Mouse (Mus musculus) midbrain, embryonic 11.5 days (tissue): Measurements from ENCODE around the gene Lman2. TPM values are rescaled to one million over a fixed set of nuclear protein-coding genes. Genes with fewer than 3 reads are reported as not detected.

Experiments
- ATAC-seq: fragments of 200-750 bp; cut with Nextera tagmentation; 2 replicates; pipeline ENCODE4 v1.8.0; 2017; ENCODE audit warnings: moderate TSS enrichment, moderate library complexity; ENCODE audit not compliant: low FRiP score
- DNase-seq: peaks from one replicate; pipeline ENCODE4 v3.0.0; 2015; ENCODE audit warnings: low spot score; ENCODE audit errors: missing footprints
- H3K27ac ChIP-seq: fragments of 300-500 bp; sonication (generic); 2 replicates; pipeline ENCODE4 v1.5.1; 2014; ENCODE audit warnings: low read depth, low read length
- H3K27me3 ChIP-seq: fragments of 300-500 bp; sonication (generic); 2 replicates; pipeline ENCODE4 v1.6.1; 2014; ENCODE audit warnings: mild to moderate bottlenecking, low read length, moderate library complexity, mixed read lengths; ENCODE audit not compliant: control insufficient read depth, insufficient read depth
- H3K36me3 ChIP-seq: fragments of 300-500 bp; sonication (generic); 2 replicates; pipeline ENCODE4 v1.6.1; 2014; ENCODE audit warnings: mild to moderate bottlenecking, low read length, moderate library complexity, mixed read lengths; ENCODE audit not compliant: control insufficient read depth, insufficient read depth
- H3K4me1 ChIP-seq: fragments of 300-500 bp; sonication (generic); 2 replicates; pipeline ENCODE4 v1.6.1; 2014; ENCODE audit warnings: low read length; ENCODE audit not compliant: control insufficient read depth, insufficient read depth
- H3K4me2 ChIP-seq: fragments of 300-500 bp; sonication (generic); 2 replicates; pipeline ENCODE4 v1.6.1; 2014; ENCODE audit warnings: mild to moderate bottlenecking, moderate library complexity
- H3K4me3 ChIP-seq: fragments of 300-500 bp; sonication (generic); 2 replicates; pipeline ENCODE4 v1.5.1; 2014; ENCODE audit warnings: low read depth, low read length
- H3K9ac ChIP-seq: fragments of 300-500 bp; sonication (generic); 2 replicates; pipeline ENCODE4 v1.6.1; 2014; ENCODE audit warnings: low read length
- H3K9me3 ChIP-seq: fragments of 300-500 bp; sonication (generic); 2 replicates; pipeline ENCODE4 v1.6.1; 2016; ENCODE audit warnings: low read length; ENCODE audit not compliant: control insufficient read depth
- WGBS: fragments of 180-500 bp; shearing (Covaris S2); extraction: QIAGEN DNeasy Blood & Tissue Kit; methylation state at CpG from one replicate; pipeline ENCODE4 v1.1.7; 2014; 5-methylcytosine and 5-hydroxymethylcytosine counted together
- polyA plus RNA-seq: library from polyadenylated mRNA; unstranded; fragments of >200 nt; fragmentation: Nextera tagmentation; extraction: Ambion mirVana; gene quantifications from 2 replicates; pipeline ENCODE4 v1.2.1, GENCODE M21; 2014

Gene Lman2
- polyA plus RNA-seq, 1 experiment from 2014 or later, result 82.5 TPM

DNA sequence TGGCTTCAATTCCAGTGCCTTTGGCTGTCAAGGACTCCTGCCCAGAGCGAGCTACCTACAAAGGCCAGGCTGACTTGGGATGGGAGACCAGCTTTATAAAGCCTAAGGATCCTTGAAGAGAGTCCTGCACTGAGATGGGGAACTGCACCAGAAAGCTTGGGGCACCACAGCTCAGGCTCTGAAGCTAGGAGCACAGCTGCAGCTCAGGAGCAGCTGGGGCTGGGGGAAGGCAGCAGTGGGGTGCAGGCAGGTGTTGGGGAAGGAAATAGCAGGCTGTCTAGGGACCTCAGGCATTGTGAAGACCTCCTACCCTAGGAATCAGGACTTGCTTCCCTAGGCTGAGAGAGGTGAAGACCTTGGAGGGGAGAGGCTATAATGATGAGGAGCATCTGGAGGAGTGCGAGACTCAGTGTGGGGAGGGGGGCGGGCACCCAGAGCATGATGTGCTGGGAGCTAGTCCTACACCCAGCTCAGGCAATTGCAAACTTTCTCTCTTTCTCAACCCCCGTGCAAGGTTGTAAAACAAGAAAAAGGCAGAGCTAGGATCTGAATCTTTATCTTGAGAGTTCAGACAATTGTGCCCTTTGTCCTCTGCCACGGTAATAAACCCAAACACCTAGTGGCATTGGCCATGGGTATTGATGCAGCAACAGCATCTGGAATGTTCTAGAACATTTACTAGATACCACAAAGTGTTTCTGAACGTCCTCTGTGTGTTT, 11.8 kb upstream of the Lman2 start:
- Histone ChIP-seq H3K9ac (no peak overlapping the region), H3K4me3 (no peak overlapping the region), H3K9me3 (no peaks in the 10 kb centered on the region), H3K4me2 (no peak overlapping the region), H3K27ac (no peak overlapping the region), H3K27me3 (peaks cover 16% of the 10 kb centered on the region), H3K36me3 (no peaks in the 10 kb centered on the region), H3K4me1 (no peaks in the 10 kb centered on the region)
- ATAC-seq, result no peak
- 66% methylated on average over 6 of the region's 6 CpGs for WGBS
- no peak for DNase-seq

DNA sequence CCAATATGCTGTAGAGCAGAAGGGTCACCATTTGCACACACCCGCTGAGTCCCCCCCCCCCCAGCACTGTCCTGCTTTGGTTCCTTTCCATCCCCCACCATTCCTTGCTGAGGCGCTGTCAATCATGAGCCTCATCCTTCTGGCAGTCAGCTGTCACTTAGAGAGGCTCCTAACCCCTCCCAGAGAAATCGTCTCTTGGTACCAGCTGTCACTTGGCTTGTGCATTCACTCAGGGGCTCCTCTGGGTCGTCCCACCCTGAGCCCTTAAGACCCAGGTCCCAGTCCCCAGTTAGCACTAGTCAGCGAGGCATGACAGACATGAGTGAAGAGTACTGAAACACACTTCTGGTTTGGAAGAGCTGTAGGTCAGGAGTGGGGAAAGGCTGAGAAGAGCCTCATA, 9.2 kb upstream of the Lman2 start:
- H3K4me1 ChIP-seq, result no peaks in the 10 kb centered on the region
- no peak overlapping the region for H3K9ac ChIP-seq
- H3K27me3 ChIP-seq, result no peaks in the 10 kb centered on the region
- H3K4me3 ChIP-seq, result no peak overlapping the region
- WGBS, result 64% methylated on average over 4 of the region's 5 CpGs
- no peak overlapping the region for H3K27ac ChIP-seq
- no peaks in the 10 kb centered on the region for H3K36me3 ChIP-seq
- no peak for ATAC-seq
- no peak overlapping the region for H3K4me2 ChIP-seq
- no peaks in the 10 kb centered on the region for H3K9me3 ChIP-seq
- no peak for DNase-seq

DNA sequence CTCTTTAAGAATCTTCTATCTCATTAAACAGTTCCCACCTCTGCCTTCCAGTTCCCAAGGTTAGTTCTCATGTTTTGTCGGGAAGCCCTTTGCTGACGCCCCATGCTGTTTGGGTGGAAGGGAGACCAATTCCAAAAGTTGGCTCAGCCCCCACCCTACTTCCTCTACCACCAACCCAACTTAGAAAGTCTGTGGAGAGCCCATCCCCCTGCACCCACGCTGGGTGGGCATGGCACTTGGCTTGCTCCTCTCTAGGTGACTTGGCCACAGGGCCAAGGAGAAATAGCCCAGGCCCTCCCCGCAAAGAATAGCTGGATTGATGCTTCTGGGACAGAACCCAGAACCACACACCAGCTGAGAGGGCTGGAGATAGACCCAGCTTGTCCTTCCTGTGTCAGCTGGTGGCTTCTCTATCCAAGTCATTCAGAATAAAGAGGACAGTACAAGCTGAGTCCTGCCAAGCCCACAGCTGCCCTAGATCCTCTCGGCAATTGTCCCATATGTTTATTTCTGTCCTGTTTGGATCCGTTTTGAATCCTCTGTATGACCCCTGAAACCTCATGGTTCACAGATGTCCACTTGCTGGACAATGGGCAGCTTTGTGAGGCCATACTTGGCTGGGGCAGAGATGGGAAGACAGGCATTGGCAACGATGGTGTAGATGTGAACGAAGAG, 8.6 kb upstream of the Lman2 start:
- ATAC-seq (no peak), DNase-seq (no peak)
- no peaks in the 10 kb centered on the region for H3K9me3 ChIP-seq
- H3K36me3 ChIP-seq, result no peaks in the 10 kb centered on the region
- no peak overlapping the region for H3K4me3 ChIP-seq
- H3K4me2 ChIP-seq, result no peak overlapping the region
- H3K9ac ChIP-seq, result no peak overlapping the region
- no peaks in the 10 kb centered on the region for H3K4me1 ChIP-seq
- H3K27ac ChIP-seq, result no peak overlapping the region
- H3K27me3 ChIP-seq, result no peaks in the 10 kb centered on the region
- WGBS, result 79% methylated on average over 8 of the region's 8 CpGs

DNA sequence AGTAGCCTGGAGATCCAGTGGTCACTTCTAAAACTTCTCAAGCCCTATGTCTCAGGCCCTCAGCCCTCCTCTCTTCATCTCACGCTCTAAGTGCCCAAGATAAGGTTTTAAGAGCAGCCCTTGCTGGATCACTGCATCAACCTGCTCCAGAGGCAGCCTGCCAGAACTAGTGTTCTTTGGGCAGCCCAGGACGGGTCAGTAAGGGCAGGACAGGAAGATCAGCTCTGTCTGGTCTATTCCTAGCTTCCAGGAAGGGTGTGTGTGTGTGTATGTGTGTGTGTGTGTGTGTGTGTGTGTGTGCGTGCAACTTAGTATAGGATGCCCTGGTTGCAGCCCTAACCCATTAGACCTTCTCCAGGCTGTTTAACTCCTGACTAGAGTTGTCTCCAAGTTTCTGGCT, 7.7 kb upstream of the Lman2 start:
- Histone ChIP-seq H3K27me3 (no peaks in the 10 kb centered on the region), H3K4me1 (no peaks in the 10 kb centered on the region)
- 64% methylated on average over 3 of the region's 3 CpGs for WGBS

DNA sequence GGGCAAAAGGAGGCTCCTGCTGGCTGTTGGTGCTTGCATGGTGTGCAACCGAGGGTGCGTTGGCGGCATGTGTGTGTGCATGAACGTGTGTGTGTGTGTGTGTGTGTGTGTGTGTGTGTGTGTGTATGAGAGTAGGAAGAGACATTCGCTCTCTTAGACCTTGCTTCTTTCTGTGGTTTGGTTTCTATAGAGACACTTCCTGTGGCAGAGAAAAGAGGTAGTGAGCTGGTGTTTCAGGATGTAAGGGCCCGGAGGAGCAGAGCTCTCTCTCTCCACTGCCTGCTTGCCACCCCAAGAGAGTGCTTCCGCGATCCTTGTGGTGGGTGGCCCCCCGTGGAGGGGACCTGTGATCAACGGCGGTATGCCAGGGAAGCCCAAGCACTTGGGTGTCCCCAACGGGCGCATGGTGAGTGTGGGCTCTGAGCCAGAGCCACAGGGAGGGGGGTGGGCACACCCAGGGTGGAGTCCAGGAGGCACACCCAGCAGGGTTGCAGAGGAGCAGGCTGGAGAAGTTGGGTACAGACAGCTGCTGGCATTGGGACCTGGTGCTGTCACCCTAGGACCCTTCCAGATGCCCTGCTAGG, 7.0 kb upstream of the Lman2 start, which contains the start of gene Rgs14:
Gene Rgs14, plus strand, starts transcription at position 202 of the 584 bp plus-strand sequence.
- no peak for ATAC-seq
- H3K9me3 ChIP-seq, result no peaks in the 10 kb centered on the region
- H3K4me1 ChIP-seq, result no peaks in the 10 kb centered on the region
- no peaks in the 10 kb centered on the region for H3K27me3 ChIP-seq
- no peak within 1 kb of the TSS for H3K4me2 ChIP-seq
- no peaks in the 10 kb centered on the region for H3K36me3 ChIP-seq
- WGBS, result 71% methylated on average over 13 of the region's 13 CpGs
- H3K27ac ChIP-seq, result no peak within 1 kb of the TSS
- H3K4me3 ChIP-seq, result no peak within 1 kb of the TSS
- DNase-seq, result no peak
- H3K9ac ChIP-seq, result no peak within 1 kb of the TSS

More for the DNA sequence above, 7.7 kb upstream of the Lman2 start:
- Histone ChIP-seq H3K4me3 (no peak overlapping the region), H3K9ac (no peak overlapping the region), H3K4me2 (no peak overlapping the region), H3K9me3 (no peaks in the 10 kb centered on the region), H3K27ac (no peak overlapping the region), H3K36me3 (no peaks in the 10 kb centered on the region)
- DNase-seq, result no peak
- no peak for ATAC-seq

DNA sequence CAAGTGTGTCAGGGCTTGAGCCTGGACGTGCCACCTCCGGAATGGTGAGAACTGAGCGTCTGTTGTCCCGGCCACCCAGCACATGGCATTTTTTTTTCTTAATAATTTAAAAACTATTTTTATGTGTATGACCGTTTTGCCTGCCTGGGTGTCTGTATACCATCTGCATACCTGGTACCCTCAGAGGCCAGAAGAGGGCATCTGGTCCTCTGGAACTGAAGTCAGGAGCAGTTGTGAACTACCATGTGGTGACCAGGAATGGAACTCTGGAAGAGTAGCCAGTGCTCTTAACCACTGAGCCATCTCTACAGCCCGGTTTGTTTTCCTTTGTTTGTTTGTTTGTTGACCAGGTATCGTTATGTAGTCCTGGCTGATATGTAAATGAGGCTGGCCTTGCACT, 5.8 kb upstream of the Lman2 start:
- ATAC-seq (no peak), DNase-seq (no peak)
- H3K9ac ChIP-seq, result no peak overlapping the region
- H3K4me1 ChIP-seq, result no peaks in the 10 kb centered on the region
- no peak overlapping the region for H3K4me2 ChIP-seq
- no peaks in the 10 kb centered on the region for H3K9me3 ChIP-seq
- no peak overlapping the region for H3K27ac ChIP-seq
- no peaks in the 10 kb centered on the region for H3K27me3 ChIP-seq
- H3K4me3 ChIP-seq, result no peak overlapping the region
- whole genome bisulfite sequencing, result 82% methylated on average over 7 of the region's 7 CpGs
- H3K36me3 ChIP-seq, result no peaks in the 10 kb centered on the region

DNA sequence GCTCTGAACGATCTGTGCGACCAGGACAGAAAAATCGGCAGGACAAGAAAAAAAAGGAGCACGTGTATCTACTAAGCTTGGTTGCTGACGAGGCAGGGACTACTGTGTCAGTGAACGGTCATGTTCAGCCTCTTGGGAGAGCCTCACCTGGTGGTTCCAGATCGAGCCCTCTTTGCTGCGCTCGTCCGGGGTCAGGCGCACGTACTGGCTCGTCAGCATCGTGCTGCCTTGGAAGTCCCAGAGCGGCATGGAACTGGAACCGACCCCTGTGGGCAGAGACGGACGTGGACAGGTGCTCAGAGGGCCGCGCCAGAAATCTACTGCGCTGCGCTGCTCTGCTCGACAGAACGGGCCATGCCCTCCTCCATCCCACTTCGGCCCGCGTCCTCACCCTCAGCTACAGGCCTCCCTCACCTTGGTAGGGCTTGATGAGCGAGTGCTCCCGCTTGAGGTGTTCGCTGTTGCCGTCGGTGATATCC, 570 bp downstream of the Lman2 start:
- no peaks in the 10 kb centered on the region for H3K9me3 ChIP-seq
- H3K9ac ChIP-seq, result peak overlapping the region; percentile 73
- H3K27me3 ChIP-seq, result no peaks in the 10 kb centered on the region
- H3K27ac ChIP-seq, result peak overlapping the region; percentile 96
- 2% methylated on average over 32 of the region's 32 CpGs for WGBS
- no peaks in the 10 kb centered on the region; the same call in 1 of the 2 replicates for H3K36me3 ChIP-seq
- H3K4me3 ChIP-seq, result peak overlapping the region; percentile 98
- peak overlapping the region; percentile 87 for H3K4me2 ChIP-seq
- H3K4me1 ChIP-seq, result peaks cover 12% of the 10 kb centered on the region
- DNase-seq (no peak), ATAC-seq (peak; percentile 64)

DNA sequence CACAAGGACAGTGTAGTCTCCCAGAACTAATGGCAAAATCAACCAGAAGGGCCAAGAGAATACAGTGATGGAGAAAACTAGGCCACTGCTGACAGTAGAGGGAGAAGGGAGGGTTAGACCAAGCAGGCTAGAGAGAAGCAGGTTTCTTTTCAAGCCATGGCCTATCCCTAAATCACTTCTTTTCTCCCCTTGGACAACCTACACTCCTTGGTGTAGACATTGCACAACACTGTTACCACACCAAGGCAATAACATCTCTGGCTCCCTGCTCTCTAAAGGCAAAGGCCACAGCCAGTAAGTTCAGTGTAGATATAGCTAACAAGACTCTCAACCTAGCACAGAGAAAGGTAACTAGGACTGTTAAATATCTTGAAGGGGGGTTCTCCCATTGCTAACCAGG, 1.4 kb downstream of the Lman2 start:
- DNase-seq (no peak), ATAC-seq (no peak)
- Histone ChIP-seq H3K9ac (no peak overlapping the region), H3K27me3 (no peaks in the 10 kb centered on the region), H3K4me3 (peak overlapping the region; percentile 98), H3K27ac (no peak overlapping the region), H3K4me2 (peak overlapping the region; percentile 87), H3K4me1 (peaks cover 12% of the 10 kb centered on the region), H3K9me3 (no peaks in the 10 kb centered on the region), H3K36me3 (no peaks in the 10 kb centered on the region; the same call in 1 of the 2 replicates)

DNA sequence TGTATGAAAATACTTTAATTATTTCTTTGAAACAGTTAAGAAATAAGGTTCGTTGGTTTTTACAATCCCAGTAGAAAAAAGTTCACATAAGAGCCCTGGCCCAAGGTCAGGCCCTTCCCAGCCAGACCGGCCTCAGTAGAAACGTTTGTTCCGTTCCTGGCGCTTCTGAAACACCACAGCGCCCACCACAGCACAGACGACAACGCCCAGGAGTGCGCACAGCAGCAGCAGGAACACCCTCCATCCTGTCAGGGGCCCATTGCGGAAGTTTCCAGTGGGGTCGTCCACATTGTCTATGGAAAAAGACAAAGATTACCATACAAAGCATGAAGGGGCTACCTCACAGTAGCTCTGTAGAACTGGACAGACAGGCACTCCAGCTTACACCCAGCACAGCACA, 15.8 kb downstream of the Lman2 start:
- WGBS, result 92% methylated on average over 11 of the region's 11 CpGs

More for the DNA sequence above, 15.8 kb downstream of the Lman2 start:
- Histone ChIP-seq H3K27me3 (no peaks in the 10 kb centered on the region), H3K4me3 (no peak overlapping the region), H3K4me1 (no peaks in the 10 kb centered on the region), H3K27ac (no peak overlapping the region), H3K36me3 (peaks cover 41% of the 10 kb centered on the region), H3K9me3 (no peaks in the 10 kb centered on the region), H3K4me2 (no peak overlapping the region), H3K9ac (no peak overlapping the region)
- DNase-seq (peak; percentile 83), ATAC-seq (no peak)
